Mouse (Mus musculus) olfactory bulb, adult 2 months (tissue): ENCODE data around the gene Dock6.

ENCODE experiments used
- CTCF ChIP-seq: fragments of 200-500 bp; IDR thresholded peaks from 2 replicates; pipeline ENCODE4 v1.5.1; 2012; ENCODE audit warnings: low read depth, mild to moderate bottlenecking, low read length, moderate library complexity; ENCODE audit not compliant: insufficient read depth
- POLR2A ChIP-seq: fragments of 200-500 bp; IDR thresholded peaks from 2 replicates; pipeline ENCODE4 v1.6.1; 2012; ENCODE audit warnings: mild to moderate bottlenecking, low read depth, low read length, moderate library complexity; ENCODE audit not compliant: insufficient read depth

- TF ChIP-seq CTCF (no peak), POLR2A (no peak)
Observed at GRCm38 (mm10) chr9:21901223-21901820, 48.9 kb upstream of the Dock6 start.
